Mouse (Mus musculus): ENCODE results near the gene Inhbc. TPM values are rescaled to one million over a fixed set of nuclear protein-coding genes. Genes with fewer than 3 reads are reported as not detected.
"Not testable (repeated sequence)": the region's sequence is repeated elsewhere in the genome, so short reads cannot be mapped to it uniquely, and the experiment has no call there.

Gene Inhbc
- total and polyA plus RNA-seq, 3 experiments = not detected

DNA sequence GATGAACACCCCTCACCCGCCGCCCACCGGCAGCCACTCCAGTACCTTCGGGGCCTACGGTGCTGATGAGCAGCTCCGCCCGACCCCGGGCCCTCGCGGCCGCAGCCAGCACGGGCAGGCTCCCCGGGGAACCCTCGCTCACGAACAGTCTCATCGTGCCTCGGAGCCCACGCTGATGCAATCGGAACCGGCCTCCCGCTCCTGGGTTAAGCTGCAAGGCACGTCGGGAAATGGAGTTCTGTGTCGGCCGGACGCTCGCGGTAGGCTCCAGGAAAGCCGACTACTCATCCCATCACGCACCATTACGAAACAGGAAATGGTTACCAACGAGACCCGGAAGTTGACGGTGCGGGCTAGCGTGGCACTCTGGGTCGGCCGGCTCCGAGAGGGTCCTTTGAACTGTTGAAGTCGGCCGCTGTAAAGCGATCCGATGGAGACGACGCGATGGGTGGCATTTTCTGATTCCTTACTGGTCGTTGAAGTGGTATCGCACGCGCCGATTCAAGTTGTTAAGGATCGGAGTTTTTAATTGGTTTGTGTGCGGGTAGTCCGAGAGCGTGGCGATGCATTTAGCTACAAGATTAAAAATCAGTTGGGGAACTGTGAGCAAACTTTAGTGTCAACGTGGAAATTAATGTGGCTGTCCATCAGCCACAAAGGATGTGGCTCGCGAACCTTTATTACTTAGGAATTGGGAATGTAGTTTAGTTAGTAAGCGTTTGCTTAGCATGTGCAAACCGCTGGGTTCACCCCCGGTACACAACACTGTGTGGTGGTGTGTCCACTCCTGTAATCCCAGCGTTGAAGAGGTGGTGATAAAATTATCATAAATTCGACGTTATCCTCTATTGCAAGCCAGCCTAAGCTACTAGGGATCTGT, 58.5 kb downstream of the Inhbc start, which contains the start of gene Mars (continued):
- TF ChIP-seq GATA1 (IDR thresholded peaks at IDR 0.05; ENCODE audit: low read depth, low read length) (no peak; the same call in 1 of the 2 replicates), BHLHE40 (IDR thresholded peaks at IDR 0.05; ENCODE audit: borderline replicate concordance, low read depth, low read length) (no peak), GABPA (IDR thresholded peaks at IDR 0.05; ENCODE audit: low read depth, low read length) (no peak), SMC3 (IDR thresholded peaks at IDR 0.05; ENCODE audit: low read depth, low read length) (no peak), TCF12 (IDR thresholded peaks at IDR 0.05; ENCODE audit: low read depth, low read length) (peak; percentile 75), KAT2A (conservative IDR thresholded peaks at IDR 0.05; ENCODE audit: low read depth, low read length) (peak; percentile 95), HCFC1 (IDR thresholded peaks at IDR 0.05; ENCODE audit: low read depth, low read length) (peak; percentile 98), RAD21 (IDR thresholded peaks at IDR 0.05; ENCODE audit: low read depth, low read length) (no peak), CTCF (IDR thresholded peaks at IDR 0.05 in 2 of 3, conservative IDR thresholded peaks at IDR 0.05 in 1 of 3; ENCODE audit: control insufficient read depth in 1 of 3, insufficient read depth in 1 of 3, low read depth in 2 of 3, low read length in 3 of 3, poor library complexity in 1 of 3, severe bottlenecking in 1 of 3) (no peak), USF2 (IDR thresholded peaks at IDR 0.05; ENCODE audit: borderline replicate concordance in 1 of 2, insufficient read depth in 1 of 2, low read depth in 1 of 2, low read length in 2 of 2) (no peak), ETS1 (IDR thresholded peaks at IDR 0.05; ENCODE audit: low read depth, low read length) (no peak; the same call in 1 of the 2 replicates), ZMIZ1 (IDR thresholded peaks at IDR 0.05; ENCODE audit: low read depth, low read length) (no peak), CHD1 (IDR thresholded peaks at IDR 0.05; ENCODE audit: low read depth, low read length) (peak; percentile 29; the same call in 1 of the 2 replicates), TBP (IDR thresholded peaks at IDR 0.05; ENCODE audit: low read depth, low read length) (peak; percentile 88), POLR2AphosphoS2 (IDR thresholded peaks at IDR 0.05; ENCODE audit: low read length) (peak; percentile 73; the same call in 1 of the 2 replicates), NRF1 (IDR thresholded peaks at IDR 0.05; ENCODE audit: insufficient read depth, low read depth, low read length, poor library complexity, severe bottlenecking) (peak; percentile 49; the same call in 1 of the 2 replicates), MYB (IDR thresholded peaks at IDR 0.05; ENCODE audit: low read depth, low read length) (no peak; the same call in 1 of the 2 replicates)

- H3K4me1 ChIP-seq (ENCODE audit: control insufficient read depth in 1 of 2, insufficient read depth in 2 of 2, low read length in 2 of 2) = peaks cover 3 to 16% of the 10 kb centered on the region in 2 experiments; a peak in 3 of 4 replicates
- DNase-seq (ENCODE audit: low read depth, low spot score) = peak; percentile 71
- TF ChIP-seq MYC (IDR thresholded peaks at IDR 0.05; ENCODE audit: low read depth, low read length) (0 out of 2 replicates have a peak, but pooled peaks have one; percentile 14), CHD1 (IDR thresholded peaks at IDR 0.05; ENCODE audit: low read depth, low read length) (0 out of 2 replicates have a peak, but pooled peaks have one; percentile 89), TAL1 (IDR thresholded peaks at IDR 0.05; ENCODE audit: low read length) (peak; percentile 46), MAX (IDR thresholded peaks at IDR 0.05; ENCODE audit: low read length) (peak; percentile 57; the same call in 1 of the 2 replicates), MXI1 (IDR thresholded peaks at IDR 0.05; ENCODE audit: low read depth, low read length) (peak; percentile 72), POLR2A (IDR thresholded peaks at IDR 0.05; ENCODE audit: control insufficient read depth in 1 of 2, insufficient read depth in 1 of 2, low read depth in 1 of 2, low read length in 2 of 2, poor library complexity in 1 of 2) (no peak)
- peak overlapping the region; percentile 95 for H3K9ac ChIP-seq (ENCODE audit: control insufficient read depth, low read depth, low read length, poor library complexity, severe bottlenecking)
- H3K79me2 ChIP-seq (ENCODE audit: control insufficient read depth, insufficient read depth, low read length, poor library complexity) = peaks cover 29% of the 10 kb centered on the region
- H3K27ac ChIP-seq (ENCODE audit: control insufficient read depth, low read depth, low read length) = peak overlapping the region; percentile 75
- no peaks in the 10 kb centered on the region for H3K27me3 ChIP-seq (ENCODE audit: control insufficient read depth in 1 of 2, insufficient read depth in 2 of 2, low read length in 2 of 2)
- H3K4me3 ChIP-seq (ENCODE audit: control insufficient read depth in 1 of 2, insufficient read depth in 1 of 2, low read depth in 2 of 2, low read length in 2 of 2) = peak overlapping the region; percentile 76 to 80
- H3K36me3 ChIP-seq (ENCODE audit: control insufficient read depth in 1 of 2, insufficient read depth in 2 of 2, low read length in 2 of 2) = peaks cover 13 to 18% of the 10 kb centered on the region in 2 experiments
- no peaks in the 10 kb centered on the region for H3K9me3 ChIP-seq (replicated peaks; ENCODE audit: insufficient read depth, low read length)
Measured at GRCm38 (mm10) chr10:127310523-127311475, 59.4 kb downstream of the Inhbc start.

DNA sequence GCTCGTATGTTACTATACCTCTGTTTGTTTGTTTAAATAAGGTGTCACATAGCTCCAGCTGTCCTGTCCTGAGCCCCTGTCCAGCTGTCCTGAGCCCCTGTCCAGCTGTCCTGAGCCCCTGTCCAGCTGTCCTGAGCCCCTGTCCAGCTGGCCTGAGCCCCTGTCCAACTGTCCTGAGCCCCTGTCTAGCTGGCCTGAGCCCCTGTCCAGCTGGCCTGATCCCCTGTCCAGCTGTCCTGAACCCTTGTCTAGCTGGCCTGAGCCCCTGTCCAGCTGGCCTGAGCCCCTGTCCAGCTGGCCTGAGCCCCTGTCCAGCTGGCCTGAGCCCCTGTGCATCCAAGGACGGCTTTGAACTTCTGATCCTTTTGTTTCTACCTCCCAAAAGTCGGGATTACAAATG, 61.1 kb downstream of the Inhbc start:
- Histone ChIP-seq H3K36me3 (ENCODE audit: control insufficient read depth in 1 of 2, insufficient read depth in 2 of 2, low read length in 2 of 2) (peaks cover 18% of the 10 kb centered on the region in 2 experiments), H3K4me1 (ENCODE audit: control insufficient read depth in 1 of 2, insufficient read depth in 2 of 2, low read length in 2 of 2) (peaks cover 3 to 16% of the 10 kb centered on the region in 2 experiments; a peak in 3 of 4 replicates), H3K79me2 (ENCODE audit: control insufficient read depth, insufficient read depth, low read length, poor library complexity) (peaks cover 29% of the 10 kb centered on the region)
- not testable (repeated sequence) for H3K9me3 ChIP-seq (replicated peaks; ENCODE audit: insufficient read depth, low read length); H3K9ac ChIP-seq (ENCODE audit: control insufficient read depth, low read depth, low read length, poor library complexity, severe bottlenecking); H3K4me3 ChIP-seq (ENCODE audit: control insufficient read depth in 1 of 2, insufficient read depth in 1 of 2, low read depth in 2 of 2, low read length in 2 of 2); DNase-seq (ENCODE audit: low read depth, low spot score); H3K27me3 ChIP-seq (ENCODE audit: control insufficient read depth in 1 of 2, insufficient read depth in 2 of 2, low read length in 2 of 2); H3K27ac ChIP-seq (ENCODE audit: control insufficient read depth, low read depth, low read length)
